Mouse (Mus musculus): ENCODE results near the gene Uhrf1bp1l.

The Uhrf1bp1l gene

GRCm38 (mm10) chr10:89838834-89839233, 94.0 kb downstream of the Uhrf1bp1l start:
- no peak for DNase-seq (ENCODE audit: low spot score in 2 of 2)

- no peak for DNase-seq (ENCODE audit: low spot score in 2 of 2)
Observed at GRCm38 (mm10) chr10:89850951-89851350, 106.2 kb downstream of the Uhrf1bp1l start.

- DNase-seq (ENCODE audit: low spot score in 2 of 2) = no peak
Observed at GRCm38 (mm10) chr10:89855251-89855875, 110.6 kb downstream of the Uhrf1bp1l start.

- DNase-seq (ENCODE audit: low spot score in 2 of 2) = peak; percentile 33 to 42
Observed at GRCm38 (mm10) chr10:89856286-89856685, 111.5 kb downstream of the Uhrf1bp1l start.

GRCm38 (mm10) chr10:89868211-89868610, 123.4 kb downstream of the Uhrf1bp1l start:
- DNase-seq (ENCODE audit: low spot score in 2 of 2) = no peak

- no peak for DNase-seq (ENCODE audit: low spot score in 2 of 2)
Observed at GRCm38 (mm10) chr10:89868836-89869235, 124.0 kb downstream of the Uhrf1bp1l start.

Data from right cerebral cortex, postnatal 36 days (tissue).